Mouse (Mus musculus): ENCODE measurements around the gene Dapk2.

Dapk2 gene

GRCm38 (mm10) chr9:66157958-66158830 is at the start of gene Dapk2:
TSS of gene Dapk2 (plus strand) at chr9:66158223.
- DNase-seq (ENCODE audit: low read depth, low spot score): peak; percentile 61

GRCm38 (mm10) chr9:66109574-66109973 is 48.4 kb upstream of the Dapk2 start:
- DNase-seq (ENCODE audit: low read depth, low spot score): no peak

GRCm38 (mm10) chr9:66110126-66110525 is 47.9 kb upstream of the Dapk2 start:
- DNase-seq (ENCODE audit: low read depth, low spot score): no peak

GRCm38 (mm10) chr9:66110611-66111379 is 47.2 kb upstream of the Dapk2 start:
- no peak for DNase-seq (ENCODE audit: low read depth, low spot score)

GRCm38 (mm10) chr9:66114341-66114740 is 43.7 kb upstream of the Dapk2 start:
- no peak for DNase-seq (ENCODE audit: low read depth, low spot score)

DNA sequence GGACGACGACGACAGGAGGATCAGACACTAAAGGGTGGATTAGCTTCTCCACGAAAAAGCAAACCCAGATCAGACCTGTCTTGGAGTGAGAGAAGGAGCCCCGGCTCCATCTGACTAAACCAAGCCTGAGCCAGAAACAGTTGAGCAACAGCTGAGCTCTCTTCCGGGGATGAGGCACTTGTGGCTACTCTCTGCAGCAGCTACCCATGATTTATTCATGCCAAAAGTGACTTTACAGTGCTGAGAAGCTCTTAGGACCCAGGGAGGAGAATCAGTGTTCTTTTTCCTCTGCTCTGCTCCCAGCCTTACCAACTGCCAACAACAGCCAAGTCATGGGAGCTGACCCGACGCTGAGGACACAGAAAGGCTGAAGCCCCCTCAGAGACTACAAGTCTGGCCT is 41.1 kb upstream of the Dapk2 start:
- DNase-seq (ENCODE audit: low read depth, low spot score): no peak

GRCm38 (mm10) chr9:66119498-66119897 is 38.5 kb upstream of the Dapk2 start:
- no peak for DNase-seq (ENCODE audit: low read depth, low spot score)

GRCm38 (mm10) chr9:66120106-66120505 is 37.9 kb upstream of the Dapk2 start:
- no peak for DNase-seq (ENCODE audit: low read depth, low spot score)

- no peak for DNase-seq (ENCODE audit: low read depth, low spot score)
Measured at GRCm38 (mm10) chr9:66120945-66121344, 37.1 kb upstream of the Dapk2 start.

DNA sequence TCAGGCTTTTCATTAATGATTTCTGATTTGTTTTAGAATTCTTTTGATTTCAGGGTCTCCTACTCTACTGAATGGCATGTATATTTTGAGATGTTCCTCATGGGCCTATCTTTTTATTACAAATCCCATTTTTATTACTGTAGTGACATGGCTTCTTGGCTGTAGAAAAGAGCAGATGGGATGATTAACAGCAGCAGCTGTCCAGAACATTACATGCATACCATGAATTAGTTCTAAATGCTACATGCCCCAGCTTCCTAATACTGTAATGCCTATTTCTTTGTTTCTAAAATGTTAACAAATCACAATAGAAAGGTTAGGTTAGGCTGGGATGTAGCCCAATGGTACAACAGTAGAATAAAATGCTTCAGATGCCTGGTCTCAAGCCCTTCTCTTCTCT is 36.6 kb upstream of the Dapk2 start:
- DNase-seq (ENCODE audit: low read depth, low spot score): no peak

DNA sequence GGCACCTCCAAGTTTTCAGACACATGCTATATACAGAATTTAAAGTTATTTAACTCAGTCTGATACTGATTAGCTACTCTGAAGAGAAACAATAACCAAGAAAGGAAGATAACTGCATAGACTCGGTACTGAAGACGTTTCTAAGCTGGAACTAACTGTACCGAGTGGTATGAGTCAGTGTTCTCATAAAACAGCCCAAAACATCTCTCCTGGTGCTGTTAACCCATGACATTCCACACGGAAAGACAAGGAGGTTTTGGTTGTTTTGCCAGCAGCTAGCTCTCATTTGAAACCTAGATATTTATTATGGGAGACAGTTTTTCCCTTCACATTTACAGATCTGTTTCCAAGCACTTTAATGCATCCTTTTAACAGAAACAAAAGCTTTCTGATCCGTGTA is 34.4 kb upstream of the Dapk2 start:
- no peak for DNase-seq (ENCODE audit: low read depth, low spot score)

DNA sequence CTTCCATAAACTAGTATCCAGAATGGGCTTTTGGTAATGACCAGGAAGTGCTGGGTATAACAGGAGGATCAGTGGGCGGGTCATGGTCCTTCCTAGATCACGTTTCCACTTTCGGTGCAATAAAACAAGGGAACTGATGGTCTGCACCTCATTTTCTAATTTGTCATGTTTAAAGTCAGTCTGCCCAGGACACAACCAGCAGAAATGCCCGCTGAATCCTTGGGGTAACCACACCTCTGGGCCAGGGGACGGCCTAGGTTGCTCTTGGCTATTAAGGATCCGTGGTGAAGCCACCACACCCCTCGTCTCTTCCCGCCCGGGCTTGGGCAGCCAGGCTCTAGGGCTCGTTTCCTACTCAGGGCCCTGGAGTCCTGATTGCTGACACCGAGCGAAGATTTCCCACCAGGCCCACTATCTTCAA is 33.9 kb upstream of the Dapk2 start:
- no peak for DNase-seq (ENCODE audit: low read depth, low spot score)

GRCm38 (mm10) chr9:66124681-66125542 is 33.1 kb upstream of the Dapk2 start:
- DNase-seq (ENCODE audit: low read depth, low spot score): peak; percentile 95

- DNase-seq (ENCODE audit: low read depth, low spot score): no peak
Measured at GRCm38 (mm10) chr9:66125543-66126455, 32.2 kb upstream of the Dapk2 start.

DNA sequence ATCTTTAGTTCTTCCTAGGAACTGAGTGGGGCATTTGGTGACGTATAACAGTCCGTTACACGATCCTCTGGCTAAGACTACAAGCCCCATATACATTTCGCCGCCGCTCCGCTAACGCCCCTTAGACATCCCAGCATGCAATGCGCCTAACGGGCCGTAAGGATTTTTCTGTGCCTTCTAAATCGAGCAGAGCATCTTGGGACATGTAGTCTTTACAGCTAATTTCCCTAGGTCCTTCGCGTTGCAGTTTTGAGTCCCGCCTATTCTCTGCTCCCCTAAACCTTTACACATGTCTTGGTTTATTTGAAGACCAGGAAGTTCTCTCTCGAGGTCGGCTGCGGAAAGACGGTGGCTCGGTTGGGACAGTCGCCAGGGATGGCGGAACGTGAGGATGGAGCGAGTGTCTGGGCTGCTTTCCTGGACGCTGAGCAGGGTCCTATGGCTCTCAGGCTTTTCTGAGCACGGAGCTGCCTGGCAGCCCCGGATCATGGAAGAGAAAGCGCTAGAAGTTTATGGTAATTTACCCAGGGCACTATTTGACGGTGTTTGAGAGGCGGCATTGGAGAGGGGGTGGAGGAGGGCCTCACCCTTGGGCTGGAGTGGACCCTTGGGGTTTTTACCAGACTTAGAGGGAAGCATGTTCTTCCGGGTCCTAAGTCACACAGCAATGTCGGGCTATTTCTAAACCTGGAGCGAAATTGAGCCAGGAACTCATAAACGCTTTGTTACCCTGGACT is 31.4 kb upstream of the Dapk2 start, which contains the start of the genes Snx1 and Ciao2a:
Gene Snx1 (minus strand): TSS at position 132 of the 737 bp plus-strand sequence.
Gene Ciao2a (plus strand): TSS at position 156 of the 737 bp plus-strand sequence.
- DNase-seq (ENCODE audit: low read depth, low spot score): peak; percentile 84

- DNase-seq (ENCODE audit: low read depth, low spot score): no peak
Measured at GRCm38 (mm10) chr9:66127193-66127546, 30.9 kb upstream of the Dapk2 start.

GRCm38 (mm10) chr9:66127884-66128283 is 30.1 kb upstream of the Dapk2 start:
- no peak for DNase-seq (ENCODE audit: low read depth, low spot score)

- DNase-seq (ENCODE audit: low read depth, low spot score): no peak
Measured at GRCm38 (mm10) chr9:66131466-66131865, 26.6 kb upstream of the Dapk2 start.

- DNase-seq (ENCODE audit: low read depth, low spot score): no peak
Measured at GRCm38 (mm10) chr9:66135967-66136366, 22.1 kb upstream of the Dapk2 start.

DNA sequence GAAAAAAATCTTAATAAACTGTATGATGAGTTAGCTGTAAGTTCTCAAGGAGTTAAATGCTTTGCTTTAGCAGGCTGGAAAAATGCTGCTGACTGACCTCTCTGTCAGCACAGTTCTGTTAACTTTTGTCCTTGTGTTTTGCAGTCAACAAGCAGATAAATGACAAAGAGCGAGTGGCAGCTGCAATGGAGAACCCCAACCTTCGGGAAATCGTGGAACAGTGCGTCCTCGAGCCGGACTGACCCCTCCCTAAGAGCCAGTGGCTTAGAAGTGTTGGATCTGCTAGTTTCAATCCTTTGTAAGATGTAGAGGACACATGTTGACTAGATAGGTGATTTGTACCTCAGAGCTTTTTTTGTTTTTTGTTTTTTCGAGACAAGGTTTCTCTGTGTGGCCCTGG is 19.8 kb upstream of the Dapk2 start:
- DNase-seq (ENCODE audit: low read depth, low spot score): no peak
